Mouse (Mus musculus): ENCODE results near the gene Spata31d1b.

Gene Spata31d1b

GRCm38 (mm10) chr13:59756906-59757305 lies 44.8 kb downstream of the Spata31d1b start:
- no peak for DNase-seq

DNA sequence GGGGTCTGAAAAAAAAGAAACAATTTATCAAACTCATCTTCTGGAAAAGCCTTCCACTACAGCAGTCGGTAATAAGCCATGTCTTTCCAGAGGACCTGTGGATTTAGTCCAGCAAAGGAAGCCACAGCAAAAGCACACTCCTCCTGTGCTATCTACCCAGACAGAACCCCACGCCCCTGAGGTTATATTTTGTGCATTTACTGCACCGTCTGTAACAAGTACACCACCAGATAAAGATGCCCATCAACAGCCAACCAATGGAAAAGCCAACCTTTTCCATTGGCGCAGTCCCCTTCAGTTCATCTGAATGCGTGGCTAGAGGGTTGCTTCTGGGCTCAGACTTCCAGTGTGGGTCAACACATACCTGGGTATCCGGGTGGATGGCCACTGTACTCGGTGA lies 50.7 kb downstream of the Spata31d1b start:
- no peak for DNase-seq

DNA sequence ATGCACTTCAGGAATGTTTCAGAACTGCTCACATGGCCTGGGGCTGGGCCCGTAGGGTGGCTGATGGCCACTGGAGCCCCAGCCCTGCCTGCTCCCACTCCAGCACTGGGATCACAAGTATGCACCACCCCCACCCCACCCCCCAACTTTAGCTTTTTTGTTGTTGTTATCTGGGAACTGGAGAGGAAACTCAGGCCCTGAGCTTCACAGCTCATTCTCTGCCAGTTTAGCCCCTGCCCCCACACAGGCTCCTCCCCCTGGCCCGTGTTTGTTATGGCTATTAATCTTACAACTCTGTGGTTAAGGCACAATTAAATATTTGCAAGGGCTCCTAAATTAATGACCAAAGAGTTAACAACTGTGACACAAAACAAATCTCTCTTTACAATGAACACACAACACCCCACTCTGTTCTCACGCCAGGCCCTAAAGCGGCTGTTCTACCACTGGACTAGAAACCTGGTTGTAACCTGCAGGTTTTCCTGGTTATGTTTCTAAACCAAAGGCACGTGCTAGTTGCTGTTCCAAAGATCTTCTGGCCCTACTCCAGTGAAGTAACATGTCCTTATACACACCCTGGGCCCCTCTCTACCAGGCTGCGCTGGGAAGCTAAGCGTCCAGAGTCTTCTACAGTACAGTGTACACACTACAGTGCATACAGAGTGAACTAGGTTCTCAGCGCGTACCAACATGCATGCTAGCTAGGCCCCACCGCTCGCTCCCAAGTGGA lies 54.9 kb downstream of the Spata31d1b start:
- no peak for DNase-seq

GRCm38 (mm10) chr13:59768531-59768930 lies 56.4 kb downstream of the Spata31d1b start:
- no peak for DNase-seq

All from thymus, postnatal 4 days (tissue).